Comparison of ENCODE assay signal across 13 mouse cellular contexts in genomic region chr7:37466477-37467243, GRCm38 (mm10).
DNase-seq lines count a peak whose midpoint lies in the region; ATAC-seq lines count a peak whose summit lies in the region.
"Had no signal": no experiment of that assay in that cellular context is flagged by ENCODE, and none has a peak within 500 bp of the region (broad histone marks: within the 10 kb centered on the region; RNA-seq: fewer than 3 reads in every experiment).

No protein-coding gene starts in this region.

- DNase-seq in frontal cortex, postnatal 25 days (ENCODE audit: low spot score in 2 of 2), result no peak
- DNase-seq in midbrain, embryonic 14.5 days, result no peak
- DNase-seq in retina, postnatal 1 day, result peak; percentile 79
- no peak for DNase-seq in kidney, adult 8-10 months
- DNase-seq in layer of hippocampus, adult 9-11 months, result no peak
- DNase-seq: liver, postnatal 0 days; thymus, postnatal 14 days had no signal

- no peaks in the 10 kb centered on the region for H3K9me3 ChIP-seq in midbrain, embryonic 13.5 days
- H3K9me3 ChIP-seq in midbrain, embryonic 14.5 days (ENCODE audit: control insufficient read depth, low read length), result no peaks in the 10 kb centered on the region
- H3K9me3 ChIP-seq in hindbrain, embryonic 15.5 days, result no peaks in the 10 kb centered on the region
- H3K9me3 ChIP-seq: limb, embryonic 12.5 days had no signal

- no peak overlapping the region for H3K27ac ChIP-seq in midbrain, embryonic 13.5 days
- H3K27ac ChIP-seq in midbrain, embryonic 14.5 days (replicated peaks; ENCODE audit: low read depth, low read length), result no peak overlapping the region
- H3K27ac ChIP-seq in hindbrain, embryonic 15.5 days (replicated peaks), result no peak overlapping the region
- H3K27ac ChIP-seq: limb, embryonic 12.5 days had no signal

- H3K36me3 ChIP-seq in midbrain, embryonic 13.5 days, result no peaks in the 10 kb centered on the region
- H3K36me3 ChIP-seq in midbrain, embryonic 14.5 days (ENCODE audit: control insufficient read depth, insufficient read depth, low read length), result no peaks in the 10 kb centered on the region
- no peaks in the 10 kb centered on the region for H3K36me3 ChIP-seq in hindbrain, embryonic 15.5 days
- H3K36me3 ChIP-seq: limb, embryonic 12.5 days had no signal

- no peak overlapping the region for H3K9ac ChIP-seq in midbrain, embryonic 13.5 days (replicated peaks)
- H3K9ac ChIP-seq in midbrain, embryonic 14.5 days (replicated peaks; ENCODE audit: low read length), result no peak overlapping the region
- no peak overlapping the region for H3K9ac ChIP-seq in hindbrain, embryonic 15.5 days
- H3K9ac ChIP-seq: limb, embryonic 12.5 days; liver, postnatal 0 days had no signal

- ATAC-seq in frontal cortex, adult (ENCODE audit: low TSS enrichment), result peak; percentile 31; the same call in 1 of the 2 replicates
- 0 out of 2 replicates have a peak, but pooled peaks have one; percentile 45 for ATAC-seq in midbrain, embryonic 13.5 days
- ATAC-seq in midbrain, embryonic 14.5 days (ENCODE audit: low FRiP score, low TSS enrichment), result no peak
- peak; percentile 63 for ATAC-seq in hindbrain, embryonic 15.5 days (ENCODE audit: low FRiP score, low read depth)
- ATAC-seq: liver, postnatal 0 days had no signal

- no peaks in the 10 kb centered on the region for H3K27me3 ChIP-seq in midbrain, embryonic 13.5 days
- no peaks in the 10 kb centered on the region for H3K27me3 ChIP-seq in midbrain, embryonic 14.5 days (ENCODE audit: control insufficient read depth, insufficient read depth, low read length)
- H3K27me3 ChIP-seq in hindbrain, embryonic 15.5 days, result no peaks in the 10 kb centered on the region
- H3K27me3 ChIP-seq: megakaryocyte, embryonic 14.5 days had no signal

- peaks cover 15% of the 10 kb centered on the region for H3K4me1 ChIP-seq in midbrain, embryonic 13.5 days (replicated peaks)
- H3K4me1 ChIP-seq in midbrain, embryonic 14.5 days (ENCODE audit: control insufficient read depth, insufficient read depth, low read length), result no peaks in the 10 kb centered on the region
- H3K4me1 ChIP-seq in hindbrain, embryonic 15.5 days (replicated peaks), result 0 out of 2 replicates have a peak, but pooled peaks cover 4% of the 10 kb centered on the region
- H3K4me1 ChIP-seq: megakaryocyte, embryonic 14.5 days had no signal

- no peak overlapping the region for H3K4me3 ChIP-seq in midbrain, embryonic 13.5 days (replicated peaks)
- no peak overlapping the region for H3K4me3 ChIP-seq in midbrain, embryonic 14.5 days (replicated peaks; ENCODE audit: low read depth, low read length)
- no peak overlapping the region for H3K4me3 ChIP-seq in hindbrain, embryonic 15.5 days
- H3K4me3 ChIP-seq: limb, embryonic 12.5 days; megakaryocyte, embryonic 14.5 days had no signal

- no peak overlapping the region for H3K4me2 ChIP-seq in midbrain, embryonic 13.5 days (replicated peaks)
- no peak overlapping the region for H3K4me2 ChIP-seq in midbrain, embryonic 14.5 days (ENCODE audit: low read length)
- no peak overlapping the region for H3K4me2 ChIP-seq in hindbrain, embryonic 15.5 days
- H3K4me2 ChIP-seq: heart, embryonic 11.5 days; limb, embryonic 12.5 days had no signal

- WGBS in midbrain, embryonic 13.5 days, result 47% methylated on average over 9 of the region's 9 CpGs
- 35% methylated on average over 9 of the region's 9 CpGs for WGBS in midbrain, embryonic 14.5 days
- 41% methylated on average over 9 of the region's 9 CpGs for WGBS in hindbrain, embryonic 15.5 days
